Mouse (Mus musculus) lung, embryonic 15.5 days (tissue): ENCODE results near the gene Fadd. TPM values are rescaled to one million over a fixed set of nuclear protein-coding genes. Genes with fewer than 3 reads are reported as not detected.
A peak's percentile ranks its signal among the peaks of the same experiment; 100 is the strongest.

Source experiments
- ATAC-seq: fragments of 200-750 bp; cut with Nextera tagmentation; 2 replicates; pipeline ENCODE4 v1.8.0; 2017; ENCODE audit warnings: moderate number of reproducible peaks, borderline replicate concordance; ENCODE audit not compliant: low FRiP score, low TSS enrichment; ENCODE audit errors: extremely low read depth
- H3K27ac ChIP-seq: fragments of 300-500 bp; sonication (generic); 2 replicates; pipeline ENCODE4 v1.5.1; 2015; ENCODE audit warnings: moderate library complexity, mild to moderate bottlenecking, inconsistent platforms
- H3K27me3 ChIP-seq: fragments of 300-500 bp; sonication (generic); 2 replicates; pipeline ENCODE4 v1.6.1; 2015; ENCODE audit warnings: inconsistent platforms
- H3K36me3 ChIP-seq: fragments of 300-500 bp; sonication (generic); 2 replicates; pipeline ENCODE4 v1.6.1; 2015; ENCODE audit warnings: inconsistent platforms
- H3K4me1 ChIP-seq: fragments of 300-500 bp; sonication (generic); 2 replicates; pipeline ENCODE4 v1.6.1; 2015; ENCODE audit warnings: inconsistent platforms
- H3K4me2 ChIP-seq: fragments of 300-500 bp; sonication (generic); 2 replicates; pipeline ENCODE4 v1.6.1; 2015; ENCODE audit warnings: inconsistent platforms, mild to moderate bottlenecking, moderate library complexity
- H3K4me3 ChIP-seq: fragments of 300-500 bp; sonication (generic); 2 replicates; pipeline ENCODE4 v1.5.1; 2015; ENCODE audit warnings: mild to moderate bottlenecking, inconsistent platforms
- H3K9ac ChIP-seq: fragments of 300-500 bp; sonication (generic); 2 replicates; pipeline ENCODE4 v1.6.1; 2015; ENCODE audit warnings: inconsistent platforms
- H3K9me3 ChIP-seq: fragments of 300-500 bp; sonication (generic); 2 replicates; pipeline ENCODE4 v1.6.1; 2016; ENCODE audit warnings: inconsistent platforms
- WGBS: fragments of 180-500 bp; shearing (Covaris S2); methylation state at CpG from one replicate; pipeline ENCODE4 v1.1.7; 2015; 5-methylcytosine and 5-hydroxymethylcytosine counted together
- polyA plus RNA-seq: library from polyadenylated mRNA; unstranded; fragments of >200 nt; fragmentation: Nextera tagmentation; extraction: Ambion mirVana; gene quantifications from 2 replicates; pipeline ENCODE4 v1.2.1, GENCODE M21; 2015

The Fadd gene
- 12.4 and 12.5 TPM in 2 replicates for polyA plus RNA-seq

- peak within 1 kb of the TSS; percentile 73 for H3K4me2 ChIP-seq
- peak within 1 kb of the TSS; percentile 89 for H3K27ac ChIP-seq
- H3K4me1 ChIP-seq = peaks cover 20% of the 10 kb centered on the region
- peak within 1 kb of the TSS; percentile 60 for H3K9ac ChIP-seq
- H3K36me3 ChIP-seq = peaks cover 11% of the 10 kb centered on the region
- H3K4me3 ChIP-seq = peak within 1 kb of the TSS; percentile 62
- peak; percentile 84 for ATAC-seq
- H3K27me3 ChIP-seq = peaks cover 6% of the 10 kb centered on the region; the same call in 1 of the 2 replicates
- 1% methylated on average over 34 of the region's 34 CpGs for WGBS
- H3K9me3 ChIP-seq = no peaks in the 10 kb centered on the region
These were observed at the start of gene Fadd for GRCm38 (mm10) chr7:144582284-144582980. Gene Fadd, minus strand, starts transcription at chr7:144582463.

DNA sequence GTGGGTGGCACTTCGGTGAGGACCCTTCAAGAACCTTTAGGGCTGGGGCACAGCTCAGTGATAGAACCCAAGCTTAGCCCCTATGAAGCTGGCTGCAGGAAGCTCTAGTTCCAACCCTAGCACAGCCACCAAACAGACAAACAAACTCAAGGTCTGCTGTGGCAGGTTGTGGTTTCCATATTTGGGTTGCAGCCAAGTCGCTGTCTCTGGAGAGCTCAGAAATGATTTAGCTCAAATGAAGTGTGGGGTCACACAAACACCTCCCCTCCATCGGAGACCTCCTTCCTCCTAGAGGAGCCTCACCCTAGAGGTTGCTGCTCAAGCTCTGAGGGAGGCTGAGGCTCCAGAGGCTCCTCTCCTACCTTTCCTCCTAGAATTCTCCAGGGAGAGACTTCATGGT, 48.4 kb upstream of the Fadd start:
- no peak for ATAC-seq
- 42% methylated on average over 3 of the region's 3 CpGs for WGBS
- Histone ChIP-seq H3K4me2 (no peak overlapping the region), H3K9ac (no peak overlapping the region), H3K27me3 (no peaks in the 10 kb centered on the region), H3K27ac (no peak overlapping the region), H3K36me3 (0 out of 2 replicates have a peak, but pooled peaks cover 7% of the 10 kb centered on the region), H3K4me3 (no peak overlapping the region), H3K9me3 (no peaks in the 10 kb centered on the region), H3K4me1 (peaks cover 27% of the 10 kb centered on the region)

- Histone ChIP-seq H3K27me3 (no peaks in the 10 kb centered on the region), H3K36me3 (peaks cover 7% of the 10 kb centered on the region; the same call in 1 of the 2 replicates), H3K9me3 (no peaks in the 10 kb centered on the region), H3K4me3 (no peak overlapping the region), H3K9ac (no peak overlapping the region), H3K4me1 (peaks cover 27% of the 10 kb centered on the region), H3K4me2 (no peak overlapping the region), H3K27ac (peak overlapping the region; percentile 62)
- peak; percentile 17; the same call in 1 of the 2 replicates for ATAC-seq
- 14% methylated on average over 3 of the region's 3 CpGs for WGBS
These were observed 46.2 kb upstream of the Fadd start for GRCm38 (mm10) chr7:144628334-144628915.

GRCm38 (mm10) chr7:144627606-144628333, 45.5 kb upstream of the Fadd start:
- peak overlapping the region; percentile 62 for H3K27ac ChIP-seq
- no peaks in the 10 kb centered on the region for H3K9me3 ChIP-seq
- no peak overlapping the region for H3K9ac ChIP-seq
- peaks cover 27% of the 10 kb centered on the region for H3K4me1 ChIP-seq
- H3K36me3 ChIP-seq = peaks cover 9% of the 10 kb centered on the region; the same call in 1 of the 2 replicates
- H3K27me3 ChIP-seq = no peaks in the 10 kb centered on the region
- WGBS = 40% methylated on average over 13 of the region's 13 CpGs
- ATAC-seq = no peak
- no peak overlapping the region for H3K4me2 ChIP-seq
- no peak overlapping the region for H3K4me3 ChIP-seq

DNA sequence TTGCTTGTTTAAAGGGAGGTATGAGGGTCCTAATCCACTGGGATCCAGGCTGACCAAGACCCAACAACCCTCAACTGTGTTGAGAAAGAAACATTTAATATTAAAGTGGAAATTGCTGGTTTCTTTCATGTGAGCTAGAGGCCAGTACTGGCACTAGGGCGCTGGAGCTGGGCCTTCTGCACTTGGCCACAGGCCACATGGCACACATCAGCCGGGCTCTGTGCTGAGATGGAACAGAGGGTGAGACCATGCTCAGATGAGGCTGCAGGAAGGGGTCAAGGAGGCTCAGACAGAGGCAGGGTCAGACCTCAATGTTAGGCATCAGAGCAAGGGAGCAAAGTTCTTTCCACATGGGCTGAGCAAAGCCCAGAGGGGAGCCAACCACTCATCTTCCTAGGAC, 43.8 kb upstream of the Fadd start:
- WGBS = 74% methylated on average over 2 of the region's 2 CpGs
- no peak for ATAC-seq
- no peak overlapping the region for H3K9ac ChIP-seq

GRCm38 (mm10) chr7:144620721-144621681, 38.7 kb upstream of the Fadd start:
- 52% methylated on average over 22 of the region's 22 CpGs for WGBS
- no peak overlapping the region for H3K27ac ChIP-seq
- H3K4me1 ChIP-seq = peaks cover 10% of the 10 kb centered on the region
- H3K4me3 ChIP-seq = no peak overlapping the region
- no peaks in the 10 kb centered on the region for H3K9me3 ChIP-seq
- no peak for ATAC-seq
- H3K27me3 ChIP-seq = no peaks in the 10 kb centered on the region
- H3K9ac ChIP-seq = no peak overlapping the region
- H3K36me3 ChIP-seq = peaks cover 5% of the 10 kb centered on the region; the same call in 1 of the 2 replicates
- H3K4me2 ChIP-seq = no peak overlapping the region

More for the DNA sequence above, 43.8 kb upstream of the Fadd start:
- Histone ChIP-seq H3K27me3 (no peaks in the 10 kb centered on the region), H3K4me3 (no peak overlapping the region), H3K27ac (no peak overlapping the region), H3K4me1 (peaks cover 34% of the 10 kb centered on the region), H3K36me3 (peaks cover 10% of the 10 kb centered on the region; the same call in 1 of the 2 replicates), H3K4me2 (no peak overlapping the region), H3K9me3 (no peaks in the 10 kb centered on the region)

GRCm38 (mm10) chr7:144620315-144620714, 38.1 kb upstream of the Fadd start:
- no peak overlapping the region for H3K9ac ChIP-seq
- no peak overlapping the region for H3K4me3 ChIP-seq
- no peak for ATAC-seq
- no peaks in the 10 kb centered on the region for H3K27me3 ChIP-seq
- H3K4me1 ChIP-seq = peaks cover 10% of the 10 kb centered on the region
- H3K9me3 ChIP-seq = no peaks in the 10 kb centered on the region
- no peak overlapping the region for H3K4me2 ChIP-seq
- peak overlapping the region; percentile 17; the same call in 1 of the 2 replicates for H3K27ac ChIP-seq
- peaks cover 5% of the 10 kb centered on the region; the same call in 1 of the 2 replicates for H3K36me3 ChIP-seq

DNA sequence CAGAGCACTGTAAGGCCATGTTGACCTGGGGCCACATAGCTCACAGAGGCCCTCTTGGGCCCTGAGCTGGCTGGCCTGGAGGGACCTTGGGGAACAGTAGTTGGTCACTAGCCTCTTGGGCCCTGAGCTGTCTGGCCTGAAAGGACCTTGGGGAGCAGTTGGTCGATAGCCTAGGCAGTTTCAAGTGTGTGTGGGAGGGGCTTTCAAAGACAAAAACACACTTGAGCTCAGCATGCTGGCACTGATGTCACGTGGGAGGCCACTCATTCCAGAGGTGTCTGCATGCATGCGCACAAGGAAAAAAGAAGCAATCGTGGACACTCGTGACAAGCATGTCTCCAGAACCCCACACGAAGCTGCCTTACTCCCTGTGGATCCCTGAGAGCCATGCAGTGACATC, 33.1 kb upstream of the Fadd start:
- Histone ChIP-seq H3K4me2 (no peak overlapping the region), H3K9ac (no peak overlapping the region), H3K27ac (no peak overlapping the region), H3K4me1 (peaks cover 9% of the 10 kb centered on the region; the same call in 1 of the 2 replicates), H3K36me3 (no peaks in the 10 kb centered on the region), H3K4me3 (no peak overlapping the region), H3K9me3 (no peaks in the 10 kb centered on the region), H3K27me3 (no peaks in the 10 kb centered on the region)
- peak; percentile 15; the same call in 1 of the 2 replicates for ATAC-seq
- WGBS = 52% methylated on average over 6 of the region's 6 CpGs

GRCm38 (mm10) chr7:144612829-144613228, 30.6 kb upstream of the Fadd start:
- Histone ChIP-seq H3K27me3 (no peaks in the 10 kb centered on the region), H3K9ac (no peak overlapping the region), H3K9me3 (no peaks in the 10 kb centered on the region), H3K36me3 (no peaks in the 10 kb centered on the region), H3K4me2 (no peak overlapping the region), H3K4me1 (peaks cover 20% of the 10 kb centered on the region), H3K4me3 (no peak overlapping the region), H3K27ac (no peak overlapping the region)
- ATAC-seq = no peak
- WGBS = 69% methylated on average over 4 of the region's 4 CpGs

- Histone ChIP-seq H3K27ac (no peak overlapping the region), H3K4me1 (peaks cover 20% of the 10 kb centered on the region), H3K27me3 (no peaks in the 10 kb centered on the region), H3K4me3 (no peak overlapping the region), H3K4me2 (no peak overlapping the region), H3K9ac (no peak overlapping the region), H3K36me3 (no peaks in the 10 kb centered on the region), H3K9me3 (no peaks in the 10 kb centered on the region)
- ATAC-seq = no peak
- 63% methylated on average over 4 of the region's 4 CpGs for WGBS
These were observed 30.1 kb upstream of the Fadd start for GRCm38 (mm10) chr7:144612351-144612750.

- Histone ChIP-seq H3K4me2 (no peak overlapping the region), H3K9ac (no peak overlapping the region), H3K27ac (no peak overlapping the region), H3K36me3 (no peaks in the 10 kb centered on the region), H3K9me3 (no peaks in the 10 kb centered on the region), H3K4me1 (peaks cover 20% of the 10 kb centered on the region), H3K4me3 (no peak overlapping the region), H3K27me3 (no peaks in the 10 kb centered on the region)
- WGBS = 87% methylated on average over 16 of the region's 16 CpGs
- ATAC-seq = no peak
These were observed 29.3 kb upstream of the Fadd start for GRCm38 (mm10) chr7:144611595-144611994.
